Mouse (Mus musculus) megakaryocyte, adult 5-6 weeks (primary cell): ENCODE measurements at regions not wholly inside any gene's neighbourhood (a gene's known extent, or its start where the extent isn't known, plus 50 kb on each side); places are given as distances from the start of the nearest gene placed in this dataset.

Experiments used
- ATAC-seq: 2 replicates; pipeline ENCODE4 v1.8.0; 2016; ENCODE audit warnings: mild to moderate bottlenecking, inconsistent platforms; ENCODE audit not compliant: poor library complexity, severe bottlenecking

GRCm38 (mm10) chr10:117938717-117939116, 92.9 kb upstream of the Rap1b start:
- ATAC-seq: no peak

- peak; percentile 67 for ATAC-seq
Observed at GRCm38 (mm10) chr10:117940441-117941265, 94.8 kb upstream of the Rap1b start.

- ATAC-seq: peak; percentile 52
Observed at GRCm38 (mm10) chr10:117941266-117941651, 95.4 kb upstream of the Rap1b start.

- ATAC-seq: peak; percentile 78
Observed at GRCm38 (mm10) chr10:117943702-117944307, 98.0 kb upstream of the Rap1b start.

- no peak for ATAC-seq
Observed at GRCm38 (mm10) chr10:117947191-117947590, 101.4 kb upstream of the Rap1b start.

- ATAC-seq: no peak
Observed at GRCm38 (mm10) chr10:117947911-117948310, 102.1 kb upstream of the Rap1b start.

GRCm38 (mm10) chr10:117952116-117953025, 106.5 kb upstream of the Rap1b start:
- ATAC-seq: peak; percentile 70

GRCm38 (mm10) chr10:117953026-117953711, 107.3 kb upstream of the Rap1b start:
- ATAC-seq: peak; percentile 69

- ATAC-seq: no peak
Observed at GRCm38 (mm10) chr10:117956174-117956950, 110.5 kb upstream of the Rap1b start.

GRCm38 (mm10) chr10:117974706-117975105, 128.9 kb upstream of the Rap1b start:
- ATAC-seq: no peak

- peak; percentile 70 for ATAC-seq
Observed at GRCm38 (mm10) chr10:117975467-117975866, 129.6 kb upstream of the Rap1b start.

GRCm38 (mm10) chr10:117979091-117979490, 133.3 kb upstream of the Rap1b start:
- no peak for ATAC-seq

- 0 out of 2 replicates have a peak, but pooled peaks have one; percentile 45 for ATAC-seq
Observed at GRCm38 (mm10) chr10:117982611-117983210, 136.9 kb upstream of the Rap1b start.

- peak; percentile 70 for ATAC-seq
Observed at GRCm38 (mm10) chr10:117983271-117983670, 137.4 kb upstream of the Rap1b start.

GRCm38 (mm10) chr10:117984784-117985602, 139.2 kb upstream of the Rap1b start:
- no peak for ATAC-seq

GRCm38 (mm10) chr10:117987620-117988019, 141.8 kb upstream of the Rap1b start:
- ATAC-seq: no peak

- no peak for ATAC-seq
Observed at GRCm38 (mm10) chr10:117988076-117988475, 142.2 kb upstream of the Rap1b start.

GRCm38 (mm10) chr10:117991176-117991575, 145.3 kb upstream of the Rap1b start:
- no peak for ATAC-seq

GRCm38 (mm10) chr10:117992317-117992716, 146.5 kb upstream of the Rap1b start:
- no peak for ATAC-seq
